Mouse (Mus musculus) liver, embryonic 14 days (tissue): Measurements from ENCODE around the gene Gm49393. TPM values are rescaled to one million over a fixed set of nuclear protein-coding genes. Genes with fewer than 3 reads are reported as not detected.

Source experiments
- polyA plus RNA-seq: library from polyadenylated mRNA; depleted of rRNA; stranded (reverse); fragments of >200 nt; gene quantifications from 2 replicates; pipeline ENCODE4 v1.2.3, GENCODE M21; 2012; rRNA removed

Gm49393 gene
- not detected in 2 replicates for polyA plus RNA-seq

GRCm38 (mm10) chr13:60935490-60935889, at the start of gene Gm49393:
Gm49393 (minus strand) TSS chr13:60935590.

GRCm38 (mm10) chr13:60941884-60942283, 6.5 kb upstream of the Gm49393 start, which contains the start of gene Tpbpa:
Tpbpa (minus strand) TSS chr13:60941984.

GRCm38 (mm10) chr13:60936500-60936901, 1.1 kb upstream of the Gm49393 start, which contains the start of the genes Gm49391 and Ctla2a:
Gm49391 (minus strand) TSS chr13:60936571.
Ctla2a (minus strand) TSS chr13:60936625.

GRCm38 (mm10) chr13:60904780-60905179, 30.6 kb downstream of the Gm49393 start, which contains the start of gene Tpbpb:
Tpbpb (minus strand) TSS chr13:60904880.

GRCm38 (mm10) chr13:60897328-60897727, 38.1 kb downstream of the Gm49393 start, which contains the start of gene Ctla2b:
Ctla2b (minus strand) TSS chr13:60897447.

GRCm38 (mm10) chr13:60896794-60897193, 38.6 kb downstream of the Gm49393 start, which contains the start of gene Gm49392:
Gm49392 (minus strand) TSS chr13:60896894.

GRCm38 (mm10) chr13:60864281-60864680, 71.1 kb downstream of the Gm49393 start, which contains the start of gene 4930486L24Rik:
4930486L24Rik (minus strand) TSS chr13:60864475.

Other genes with a start within 250 kb of the Gm49393 start
- gene BC051665, start 149.2 kb downstream of the Gm49393 start, polyA plus RNA-seq, result not detected in 2 replicates
- not detected in 2 replicates for gene Ctsll3, start 132.7 kb downstream of the Gm49393 start, polyA plus RNA-seq
- gene 4930486L24Rik, start 71.1 kb downstream of the Gm49393 start, polyA plus RNA-seq, result 0.15 TPM in 2 replicates
- 0.05 TPM in 1 of 2 replicates, not detected in the other for gene Gm49392, start 38.7 kb downstream of the Gm49393 start, polyA plus RNA-seq
- 5.5 TPM in 2 replicates for gene Ctla2b, start 38.1 kb downstream of the Gm49393 start, polyA plus RNA-seq
- 0.37 and 2.0 TPM in 2 replicates for gene Tpbpb, start 30.7 kb downstream of the Gm49393 start, polyA plus RNA-seq
- gene Gm49391, start 981 bp upstream of the Gm49393 start, polyA plus RNA-seq, result 5.8 and 6.1 TPM in 2 replicates
- 16.9 and 18.1 TPM in 2 replicates for gene Ctla2a, start 1.0 kb upstream of the Gm49393 start, polyA plus RNA-seq
- gene Tpbpa, start 6.4 kb upstream of the Gm49393 start, polyA plus RNA-seq, result 0.69 and 2.2 TPM in 2 replicates
- gene Ctsj, start 70.4 kb upstream of the Gm49393 start, polyA plus RNA-seq, result 0.05 and 0.20 TPM in 2 replicates
- 0.03 and 0.15 TPM in 2 replicates for gene Ctsq, start 105.0 kb upstream of the Gm49393 start, polyA plus RNA-seq
- gene Ctsr, start 228.7 kb upstream of the Gm49393 start, polyA plus RNA-seq, result not detected in 2 replicates